Mouse (Mus musculus): Measurements from ENCODE around the gene Ccl5.
"Not testable (repeated sequence)": the region's sequence is repeated elsewhere in the genome, so short reads cannot be mapped to it uniquely, and the experiment has no call there.

Gene Ccl5

DNA sequence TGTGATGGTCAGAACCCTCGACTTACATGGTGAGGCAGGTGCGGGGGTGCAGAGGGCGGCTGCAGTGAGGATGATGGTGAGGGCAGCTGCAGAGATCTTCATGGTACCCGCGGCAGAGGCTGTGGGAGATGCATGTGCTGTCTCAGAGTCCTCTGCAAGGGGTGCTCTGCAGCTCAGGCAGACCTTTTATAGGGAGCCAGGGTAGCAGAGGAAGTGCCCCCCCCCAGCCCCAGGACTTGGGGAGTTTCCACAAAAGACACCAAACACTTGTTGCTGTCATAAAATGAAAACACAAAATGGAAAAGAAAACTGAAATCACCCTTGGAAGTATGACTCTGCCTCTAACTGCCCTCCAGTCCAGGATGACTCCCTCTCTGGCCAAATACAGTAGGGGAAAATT lies at the start of gene Ccl5:
Ccl5 (minus strand) TSS at position 159 of the 400 bp plus-strand sequence.
- DNase-seq (ENCODE audit: low spot score): no peak

DNA sequence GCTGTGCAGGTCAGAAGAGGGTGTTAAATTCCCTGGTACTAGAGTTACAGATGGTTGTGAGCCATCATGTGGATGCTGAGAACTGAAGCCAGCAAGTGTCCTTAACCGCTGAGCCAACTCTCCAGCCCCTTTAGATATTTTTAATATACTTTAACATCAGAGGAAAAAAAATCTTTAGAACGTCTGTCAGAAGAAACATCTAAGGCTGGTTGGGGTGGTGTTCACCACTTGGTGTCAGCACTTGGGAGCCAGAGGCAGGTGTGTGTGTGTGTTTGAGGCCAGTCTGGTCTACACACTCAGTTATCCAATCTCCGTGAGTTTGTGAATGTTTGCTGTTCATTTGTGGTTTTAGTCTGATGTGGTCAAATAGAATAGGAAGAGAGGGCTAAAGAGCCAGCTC lies 48.7 kb upstream of the Ccl5 start:
- DNase-seq (ENCODE audit: low spot score): no peak

DNA sequence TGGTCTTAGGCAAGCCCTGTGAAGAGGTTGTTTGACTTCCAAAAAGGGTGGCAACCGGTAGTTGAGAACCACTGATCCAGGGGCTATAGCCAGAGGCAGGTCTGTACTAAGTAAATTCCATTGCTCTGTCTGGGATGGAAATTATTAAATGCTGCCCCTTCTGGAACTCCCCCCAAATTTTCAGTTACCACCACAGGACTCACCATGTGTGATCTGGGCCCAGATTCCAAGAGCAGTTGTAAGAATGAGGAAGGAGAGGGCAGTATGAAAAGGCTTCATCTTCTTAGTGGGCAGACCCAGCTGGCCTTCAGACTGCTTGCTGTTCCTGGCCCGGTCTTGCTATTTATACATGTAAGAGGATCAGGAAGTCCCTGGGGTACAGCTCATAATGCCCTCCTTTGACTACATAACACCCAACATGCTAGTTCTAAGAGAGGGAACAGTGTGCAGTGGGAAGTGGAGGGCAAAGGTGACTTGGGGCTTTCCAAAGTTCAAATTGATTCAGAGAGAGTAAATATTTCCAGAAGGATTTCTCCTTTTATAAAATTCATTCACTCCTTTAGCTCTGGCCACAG lies 48.0 kb upstream of the Ccl5 start, which contains the start of gene Ccl9:
Ccl9 (minus strand) TSS at position 451 of the 575 bp plus-strand sequence.
- DNase-seq (ENCODE audit: low spot score): no peak

DNA sequence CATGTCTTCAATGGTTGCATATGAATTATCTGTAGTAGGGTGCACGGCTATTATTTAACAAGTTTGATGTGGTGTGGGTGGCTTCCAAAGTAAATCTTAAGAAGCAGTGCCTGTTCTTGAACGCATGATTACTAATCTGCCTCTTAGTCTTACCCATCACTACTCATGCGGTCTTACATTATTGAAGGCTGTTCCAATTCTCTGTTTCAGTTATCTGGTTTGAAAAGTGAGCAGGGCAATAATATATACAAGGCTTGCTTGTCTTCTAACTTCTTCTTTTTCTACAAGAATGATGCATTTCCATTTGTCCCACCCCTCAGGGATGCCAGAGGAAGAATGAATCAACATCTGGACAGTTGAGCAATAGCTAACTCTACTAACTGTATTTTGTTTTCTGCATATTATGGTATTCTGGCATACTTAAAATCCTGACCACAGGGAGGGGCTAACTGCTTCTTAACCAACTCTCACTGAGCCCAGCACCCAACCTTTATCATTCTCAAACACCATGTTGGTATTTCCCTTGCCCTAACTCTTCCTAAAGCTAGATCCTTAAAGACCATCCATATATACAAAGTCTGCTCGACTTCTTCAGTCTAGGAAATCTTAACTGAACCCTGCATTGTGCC lies 46.7 kb upstream of the Ccl5 start:
- DNase-seq (ENCODE audit: low spot score): no peak

DNA sequence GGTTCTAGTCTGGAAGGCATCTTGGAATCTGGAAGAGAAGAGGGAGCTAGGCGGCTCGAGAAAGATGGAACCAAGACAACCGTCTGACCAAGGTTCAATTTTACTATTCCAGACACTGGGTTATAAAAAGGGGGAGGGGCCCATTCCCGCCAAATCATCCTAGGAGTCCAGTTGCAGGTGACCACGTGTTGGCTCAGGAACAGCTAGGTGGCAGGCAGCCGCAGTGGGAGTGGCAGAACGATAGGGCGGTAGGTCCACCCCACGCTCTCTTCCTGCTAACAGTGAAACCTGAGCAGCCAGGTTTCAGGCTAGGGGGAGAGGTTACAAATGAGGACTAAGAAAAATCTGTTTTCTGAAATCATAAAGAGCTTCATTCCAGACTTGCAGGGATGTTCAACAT lies 42.5 kb upstream of the Ccl5 start:
- no peak for DNase-seq (ENCODE audit: low spot score)

- DNase-seq (ENCODE audit: low spot score): no peak
Observed at GRCm38 (mm10) chr11:83572223-83572622, 41.9 kb upstream of the Ccl5 start.

DNA sequence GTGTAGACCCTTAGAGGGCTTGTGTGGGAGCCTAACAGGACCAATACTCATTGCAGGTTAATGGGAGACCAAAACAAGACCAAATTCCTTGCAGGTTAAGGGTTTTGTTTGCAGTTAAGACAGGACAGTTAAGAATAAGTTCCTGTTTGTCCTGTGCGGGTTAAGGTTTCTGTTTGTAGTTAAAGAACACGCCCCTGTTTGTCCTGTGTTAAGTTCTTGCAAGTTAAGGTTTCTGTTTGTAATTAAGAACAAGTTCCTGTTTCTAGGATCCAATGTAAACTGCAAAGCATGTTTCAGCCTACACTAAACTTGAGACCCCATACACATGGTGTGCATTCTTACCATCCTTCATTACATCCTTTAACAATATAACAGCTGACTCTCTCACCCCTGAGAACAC lies 39.9 kb upstream of the Ccl5 start:
- DNase-seq (ENCODE audit: low spot score): no peak

DNA sequence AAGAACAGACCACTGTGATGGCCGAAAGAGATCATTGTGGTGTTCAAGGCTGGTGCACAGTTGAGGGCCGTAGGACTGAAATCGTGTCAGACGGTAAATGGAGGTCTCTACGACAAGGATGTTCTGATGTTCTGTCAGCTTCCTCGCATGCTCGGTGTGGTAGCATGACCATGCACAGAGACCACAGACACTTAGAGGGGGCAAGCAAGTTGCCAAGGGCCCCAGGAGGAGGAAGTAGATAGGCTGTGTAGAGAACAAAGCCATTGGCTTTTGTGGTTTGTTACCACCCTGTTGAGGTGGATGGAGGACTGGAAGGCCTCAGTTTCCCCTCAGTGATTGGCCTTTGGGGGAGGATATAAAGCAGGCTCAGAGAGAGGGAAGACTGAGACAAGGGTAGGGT lies 38.9 kb upstream of the Ccl5 start:
- no peak for DNase-seq (ENCODE audit: low spot score)

DNA sequence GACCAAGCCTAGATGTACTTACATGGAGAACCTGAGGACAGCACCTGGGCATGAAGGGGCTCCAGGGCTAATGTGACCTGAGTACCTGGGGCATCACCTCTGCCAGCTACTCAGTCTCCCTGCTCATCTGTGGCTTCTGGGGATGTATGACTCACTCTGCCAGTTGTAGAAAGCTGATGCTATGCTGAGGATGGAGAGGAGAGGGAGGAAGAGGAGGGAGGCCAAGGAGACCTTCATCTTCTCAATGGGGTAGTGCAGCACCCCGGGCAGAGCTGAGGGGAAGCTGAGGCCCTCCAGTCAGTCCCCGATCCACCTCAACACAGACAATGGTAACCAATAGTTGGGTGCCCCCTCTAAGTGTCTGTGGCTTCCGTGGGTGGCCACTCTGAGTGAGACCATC lies 38.5 kb upstream of the Ccl5 start:
- DNase-seq (ENCODE audit: low spot score): no peak

GRCm38 (mm10) chr11:83568061-83568460 lies 37.7 kb upstream of the Ccl5 start:
- DNase-seq (ENCODE audit: low spot score): no peak

DNA sequence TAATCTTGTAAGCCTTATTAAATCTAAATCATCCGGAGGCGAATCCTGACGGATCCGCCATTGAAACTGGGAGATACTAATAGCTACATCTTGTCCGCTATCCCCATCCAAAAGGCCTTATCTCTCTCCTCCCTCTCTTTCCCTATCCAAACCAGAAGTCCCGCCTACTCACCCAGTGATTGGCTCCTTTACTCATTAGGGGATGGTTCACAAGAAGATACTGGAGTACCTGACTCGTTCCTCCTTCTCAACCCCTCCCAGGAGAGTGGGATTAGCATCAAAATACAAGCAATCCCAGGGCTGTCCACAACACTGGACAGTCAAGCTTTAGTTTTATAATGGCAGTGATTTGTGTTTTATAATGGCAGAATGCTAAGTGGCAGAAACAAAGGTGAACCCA lies 37.0 kb upstream of the Ccl5 start:
- no peak for DNase-seq (ENCODE audit: low spot score)

GRCm38 (mm10) chr11:83566617-83567016 lies 36.3 kb upstream of the Ccl5 start:
- DNase-seq (ENCODE audit: low spot score): no peak

- DNase-seq (ENCODE audit: low spot score): no peak
Observed at GRCm38 (mm10) chr11:83563754-83564153, 33.4 kb upstream of the Ccl5 start.

DNA sequence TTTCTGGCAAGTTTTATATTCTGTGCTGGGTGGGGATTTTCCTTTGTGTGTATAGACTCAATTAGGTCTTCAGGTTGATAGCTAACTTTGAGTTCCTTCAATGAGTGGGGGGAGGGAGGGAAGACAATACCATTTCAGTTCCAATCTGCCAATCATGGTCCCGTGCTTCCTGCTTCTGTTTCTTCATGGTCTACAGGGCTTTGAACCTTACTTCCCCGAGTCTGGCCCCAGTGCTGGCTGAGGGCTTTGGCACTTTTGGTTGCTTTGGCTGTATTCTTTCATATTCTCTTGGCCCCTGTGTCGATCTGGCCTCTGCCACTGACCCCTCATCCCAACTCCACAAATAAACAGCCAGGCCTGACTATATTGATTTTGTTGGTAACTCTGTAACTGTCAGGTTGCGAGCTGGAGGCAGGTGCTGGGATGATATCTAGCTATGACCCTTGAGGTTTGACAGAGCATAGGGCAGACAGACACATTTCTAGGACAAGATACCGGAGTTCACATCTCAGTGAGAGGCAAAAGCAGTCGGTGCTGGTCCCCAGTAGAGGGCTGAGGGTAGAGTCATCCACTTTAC lies 32.1 kb upstream of the Ccl5 start:
- DNase-seq (ENCODE audit: low spot score): no peak

DNA sequence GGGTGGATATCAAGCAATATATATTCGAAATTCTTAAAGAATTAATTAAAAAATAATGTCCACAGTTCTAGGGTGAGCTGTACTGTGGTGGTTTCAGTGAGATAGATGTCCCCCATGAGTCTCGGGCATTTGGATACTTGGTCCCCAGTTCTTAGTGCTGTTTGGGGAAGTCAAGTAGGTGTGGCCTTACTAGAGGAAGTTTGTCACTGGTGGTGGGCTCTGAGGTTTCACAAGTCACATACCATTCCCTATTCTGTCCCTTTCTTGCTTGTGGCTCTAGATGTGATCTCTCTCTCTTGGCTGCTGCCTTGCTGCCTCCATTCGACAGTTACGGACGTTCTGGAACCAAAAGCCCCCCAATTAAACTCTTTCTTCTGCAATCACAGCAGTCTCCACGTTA lies 30.1 kb upstream of the Ccl5 start:
- DNase-seq (ENCODE audit: low spot score): no peak

DNA sequence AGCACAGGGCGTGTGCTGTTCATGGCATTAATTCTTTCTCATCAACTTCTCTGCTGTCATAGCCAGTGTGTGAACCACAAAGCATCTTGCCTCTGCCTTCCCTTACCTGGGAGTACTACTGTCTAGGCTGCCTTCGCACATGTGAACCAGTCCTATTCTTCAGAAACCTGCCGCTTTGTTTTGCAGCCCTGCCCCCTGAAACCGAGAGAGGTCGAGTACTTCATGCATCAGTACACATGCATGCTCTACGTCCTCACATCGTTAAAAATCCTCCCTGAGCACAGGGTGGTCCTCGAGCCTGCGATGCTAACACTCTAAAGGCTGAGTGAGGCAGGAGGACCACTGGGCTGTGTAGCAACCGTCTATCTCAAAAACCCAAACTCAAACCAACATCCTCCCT lies 26.8 kb upstream of the Ccl5 start:
- DNase-seq (ENCODE audit: low spot score): peak; percentile 2

- peak; percentile 91 for DNase-seq (ENCODE audit: low spot score)
Observed at GRCm38 (mm10) chr11:83556085-83556781, 25.9 kb upstream of the Ccl5 start.

GRCm38 (mm10) chr11:83551668-83552067 lies 21.4 kb upstream of the Ccl5 start:
- no peak for DNase-seq (ENCODE audit: low spot score)

DNA sequence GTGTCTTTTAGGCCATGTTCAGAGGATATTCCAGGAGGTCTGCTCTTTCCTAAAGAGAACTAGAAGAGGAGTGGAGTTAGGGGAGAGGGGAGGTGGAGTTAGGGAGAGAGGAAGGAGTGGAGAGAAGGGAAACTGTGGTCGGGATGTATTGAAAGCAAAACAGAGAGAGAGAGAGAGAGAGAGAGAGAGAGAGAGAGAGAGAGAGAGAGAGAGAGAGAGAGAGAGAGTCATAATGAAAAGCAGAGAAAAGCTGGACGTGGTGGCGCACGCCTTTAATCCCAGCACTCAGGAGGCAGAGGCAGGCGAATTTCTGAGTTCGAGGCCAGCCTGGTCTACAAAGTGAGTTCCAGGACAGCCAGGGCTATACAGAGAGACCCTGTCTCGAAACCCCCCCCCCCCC lies 20.7 kb upstream of the Ccl5 start:
- DNase-seq (ENCODE audit: low spot score): not testable (repeated sequence)

GRCm38 (mm10) chr11:83550186-83550632 lies 19.9 kb upstream of the Ccl5 start:
- no peak for DNase-seq (ENCODE audit: low spot score)

GRCm38 (mm10) chr11:83544214-83544613 lies 13.9 kb upstream of the Ccl5 start:
- no peak for DNase-seq (ENCODE audit: low spot score)

DNA sequence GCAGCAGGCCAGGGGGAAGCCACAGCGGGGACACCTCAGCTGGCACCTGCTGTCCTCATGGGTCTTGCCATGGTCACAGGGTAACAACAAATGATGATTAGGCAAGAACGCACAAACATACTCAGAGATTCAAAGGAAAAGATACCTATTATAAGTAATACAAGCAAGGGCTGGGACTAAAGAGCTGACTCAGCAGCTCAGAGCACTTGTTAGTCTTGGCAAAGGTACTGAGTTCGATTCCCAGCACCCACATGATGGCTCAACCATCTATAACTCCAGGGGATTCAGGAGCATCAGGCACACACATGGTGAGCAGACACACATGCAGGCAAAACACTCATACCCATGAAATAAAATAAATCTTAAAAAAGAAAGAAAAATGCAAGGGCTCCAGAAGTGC lies 11.1 kb upstream of the Ccl5 start:
- DNase-seq (ENCODE audit: low spot score): no peak

DNA sequence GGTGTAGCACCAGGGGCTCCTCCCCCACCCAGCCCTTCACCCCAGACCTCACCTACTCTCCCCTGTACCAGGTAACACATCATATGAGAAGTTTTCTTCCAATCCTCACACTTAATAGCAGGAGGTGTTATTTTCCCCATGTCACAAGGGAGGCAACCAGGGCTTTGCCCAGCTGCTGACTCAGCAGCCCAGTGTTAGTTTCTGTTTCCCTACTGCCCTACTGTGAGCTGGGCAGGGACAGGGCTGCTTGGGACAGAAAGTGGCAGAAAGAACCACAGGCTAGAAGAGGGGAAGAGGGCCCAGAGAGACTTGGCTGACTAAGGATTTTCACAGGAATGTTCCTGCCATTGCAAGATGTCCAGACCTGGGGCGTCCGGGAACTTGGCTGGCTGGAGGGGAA lies 10.6 kb upstream of the Ccl5 start:
- no peak for DNase-seq (ENCODE audit: low spot score)

Data from retina, embryonic 14.5 days (tissue).